Mouse (Mus musculus) layer of hippocampus, adult 9-10 months (tissue): ENCODE results near the gene Ppp2r5d.
A peak's percentile ranks its signal among the peaks of the same experiment; 100 is the strongest.

Experiments used
- DNase-seq: peaks from one replicate; pipeline ENCODE4 v3.0.0; 2022; ENCODE audit warnings: low spot score

The Ppp2r5d gene

GRCm38 (mm10) chr17:46714756-46715481, 10.0 kb upstream of the Ppp2r5d start:
- no peak for DNase-seq

- DNase-seq = no peak
Observed at GRCm38 (mm10) chr17:46713849-46714248, 8.9 kb upstream of the Ppp2r5d start.

- DNase-seq = no peak
Observed at GRCm38 (mm10) chr17:46712442-46712841, 7.5 kb upstream of the Ppp2r5d start.

- DNase-seq = no peak
Observed at GRCm38 (mm10) chr17:46711612-46712271, 6.8 kb upstream of the Ppp2r5d start.

GRCm38 (mm10) chr17:46710959-46711597, 6.2 kb upstream of the Ppp2r5d start, which contains the start of gene Pex6:
Gene Pex6 (plus strand): TSS chr17:46711463.
- peak; percentile 55 for DNase-seq

GRCm38 (mm10) chr17:46706375-46707089, 1.6 kb upstream of the Ppp2r5d start:
- DNase-seq = no peak

GRCm38 (mm10) chr17:46703971-46704886, 682 bp downstream of the Ppp2r5d start:
- DNase-seq = no peak

GRCm38 (mm10) chr17:46702506-46702905, 2.4 kb downstream of the Ppp2r5d start:
- DNase-seq = no peak

- DNase-seq = no peak
Observed at GRCm38 (mm10) chr17:46702100-46702499, 2.8 kb downstream of the Ppp2r5d start.

GRCm38 (mm10) chr17:46701489-46701888, 3.4 kb downstream of the Ppp2r5d start:
- no peak for DNase-seq

GRCm38 (mm10) chr17:46699912-46700311, 5.0 kb downstream of the Ppp2r5d start:
- no peak for DNase-seq

GRCm38 (mm10) chr17:46699245-46699644, 5.7 kb downstream of the Ppp2r5d start:
- no peak for DNase-seq

- no peak for DNase-seq
Observed at GRCm38 (mm10) chr17:46698515-46698914, 6.4 kb downstream of the Ppp2r5d start.

GRCm38 (mm10) chr17:46694517-46695063, 10.3 kb downstream of the Ppp2r5d start:
- DNase-seq = no peak

GRCm38 (mm10) chr17:46691390-46691789, 13.5 kb downstream of the Ppp2r5d start:
- no peak for DNase-seq

GRCm38 (mm10) chr17:46690665-46691064, 14.2 kb downstream of the Ppp2r5d start:
- DNase-seq = no peak

- no peak for DNase-seq
Observed at GRCm38 (mm10) chr17:46685913-46686312, 19.0 kb downstream of the Ppp2r5d start.

- DNase-seq = no peak
Observed at GRCm38 (mm10) chr17:46682654-46683389, 22.1 kb downstream of the Ppp2r5d start.

GRCm38 (mm10) chr17:46681466-46682118, 23.3 kb downstream of the Ppp2r5d start:
- no peak for DNase-seq
